In the genomic region with DNA sequence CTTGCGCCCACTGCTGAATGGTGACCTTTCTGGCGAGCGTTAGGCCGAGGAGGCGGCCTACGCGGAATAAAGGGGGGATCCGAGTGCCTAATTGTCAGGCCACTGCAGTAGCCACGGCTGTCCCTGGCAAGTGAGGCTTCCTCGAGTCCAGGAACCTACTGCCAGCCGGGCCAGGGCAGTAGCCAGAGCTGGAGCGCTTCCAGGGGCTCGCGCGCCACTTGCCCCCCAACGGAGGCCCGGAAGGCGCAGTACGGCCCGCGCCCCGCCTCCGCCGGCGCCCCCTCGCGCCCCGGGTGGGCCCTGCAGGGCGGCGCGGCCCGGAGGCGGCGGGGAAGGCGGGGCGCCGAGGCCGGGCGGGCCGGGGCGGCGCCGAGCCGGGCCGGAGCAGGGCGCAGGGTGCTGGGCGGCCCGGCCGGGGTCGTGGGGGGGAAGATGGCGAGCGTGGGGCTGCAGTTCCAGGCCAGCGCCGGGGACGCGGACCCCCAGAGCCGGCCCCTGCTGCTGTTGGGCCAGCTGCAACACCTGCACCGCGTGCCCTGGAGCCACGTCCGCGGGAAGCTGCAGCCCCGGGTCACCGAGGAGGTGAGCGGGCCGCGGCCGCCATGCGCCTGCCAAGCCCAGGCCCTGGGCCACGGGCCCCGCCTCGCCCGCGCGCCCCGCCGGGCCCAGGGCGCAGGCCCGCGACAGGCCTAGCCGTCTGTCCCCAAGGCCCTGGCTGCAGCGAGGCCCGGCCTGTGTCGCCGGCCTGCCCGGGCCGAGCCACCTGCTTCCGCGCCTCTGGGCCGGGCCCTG, we compare ENCODE assay signal across 8 mouse cellular contexts. TPM values are rescaled to one million over a fixed set of nuclear protein-coding genes. Genes with fewer than 3 reads are reported as not detected.
A peak's percentile ranks its signal among the peaks of the same experiment; 100 is the strongest.
DNase-seq lines count a peak whose midpoint lies in the region; ATAC-seq and TF ChIP-seq lines count a peak whose summit lies in the region.

Gene Npepl1 (plus strand): TSS at position 359 of the 792 bp plus-strand sequence.

- peaks cover 21% of the 10 kb centered on the region for H3K36me3 ChIP-seq in hindbrain, embryonic 10.5 days
- peaks cover 6% of the 10 kb centered on the region; the same call in 1 of the 2 replicates for H3K36me3 ChIP-seq in lung, postnatal 0 days (ENCODE audit: insufficient read depth, low read length)

- H3K4me2 ChIP-seq in lung, postnatal 0 days (replicated peaks; ENCODE audit: low read depth, low read length) = peak within 1 kb of the TSS; percentile 85

- no peaks in the 10 kb centered on the region for H3K9me3 ChIP-seq in hindbrain, embryonic 10.5 days
- H3K9me3 ChIP-seq in lung, postnatal 0 days (ENCODE audit: low read length) = no peaks in the 10 kb centered on the region

- ATAC-seq in lung, postnatal 0 days = peak; percentile 97

- peak; percentile 51 for TF ChIP-seq CTCF in lung, postnatal 0 days (IDR thresholded peaks at IDR 0.05)

- H3K4me1 ChIP-seq in hindbrain, embryonic 10.5 days (replicated peaks) = peaks cover 35% of the 10 kb centered on the region
- peaks cover 11% of the 10 kb centered on the region for H3K4me1 ChIP-seq in lung, postnatal 0 days (ENCODE audit: insufficient read depth, low read depth, low read length)

- no peak for TF ChIP-seq EP300 in lung, postnatal 0 days (IDR thresholded peaks at IDR 0.05)

- H3K9ac ChIP-seq in lung, postnatal 0 days (replicated peaks; ENCODE audit: low read depth) = peak within 1 kb of the TSS; percentile 76

- peak; percentile 73 for DNase-seq in Muller cell, postnatal 12 days (ENCODE audit: inconsistent ontology term)
- DNase-seq in cerebellum, adult 9-11 months = peak; percentile 79
- peak; percentile 65 to 66 for DNase-seq in frontal cortex, postnatal 10 days (ENCODE audit: low spot score in 2 of 2)
- DNase-seq in hindbrain, embryonic 10.5 days (ENCODE audit: low spot score) = peak; percentile 68
- peak; percentile 73 to 81 for DNase-seq in layer of hippocampus, postnatal 10 days (ENCODE audit: low spot score in 2 of 2)
- peak; percentile 74 for DNase-seq in lung, postnatal 0 days (ENCODE audit: low spot score)
- DNase-seq in ovary, postnatal 10 days (ENCODE audit: low spot score) = peak; percentile 44
- DNase-seq in thymus, postnatal 36 days = peak; percentile 71 to 74

- no peaks in the 10 kb centered on the region for H3K27me3 ChIP-seq in hindbrain, embryonic 10.5 days (ENCODE audit: insufficient read depth, poor library complexity, severe bottlenecking)
- H3K27me3 ChIP-seq in lung, postnatal 0 days (replicated peaks; ENCODE audit: insufficient read depth, low read length) = no peaks in the 10 kb centered on the region

- WGBS in hindbrain, embryonic 10.5 days = 2% methylated on average over 76 of the region's 90 CpGs
- WGBS in lung, postnatal 0 days = 2% methylated on average over 42 of the region's 90 CpGs

- peak within 1 kb of the TSS; percentile 65 for H3K4me3 ChIP-seq in hindbrain, embryonic 10.5 days
- H3K4me3 ChIP-seq in lung, postnatal 0 days (ENCODE audit: low read depth, low read length) = peak within 1 kb of the TSS; percentile 62

- peak within 1 kb of the TSS; percentile 97 for H3K27ac ChIP-seq in hindbrain, embryonic 10.5 days
- H3K27ac ChIP-seq in lung, postnatal 0 days (ENCODE audit: low read length) = peak within 1 kb of the TSS; percentile 66

RNA-seq across cellular contexts. Expression of gene Npepl1, which starts in this region (rescaled TPM):
- polyA plus RNA-seq in hindbrain, embryonic 10.5 days (2016; fragmentation: Nextera tagmentation; extraction: Ambion mirVana) = 35.0 and 37.6 TPM in 2 replicates
- total RNA-seq in layer of hippocampus, postnatal 10 days (2021) = 10 to 100 TPM; 15.3 to 17.9 TPM
- polyA plus RNA-seq in lung, postnatal 0 days (2015; fragmentation: Nextera tagmentation; extraction: Ambion mirVana) = 58.0 and 60.2 TPM in 2 replicates

Comparison
In these comparisons a context has a peak if more than half of its experiments do, and no peak if none do; other contexts are left out.
1. Peak in every context shown above with its lines: DNase-seq, ATAC-seq, H3K4me3 ChIP-seq and H3K27ac ChIP-seq.